Mouse (Mus musculus) forebrain, embryonic 16.5 days (tissue): Measurements from ENCODE around the gene Gadl1. TPM values are rescaled to one million over a fixed set of nuclear protein-coding genes. Genes with fewer than 3 reads are reported as not detected.
"Not testable (repeated sequence)": the region's sequence is repeated elsewhere in the genome, so short reads cannot be mapped to it uniquely, and the experiment has no call there.

Experiments
- ATAC-seq: fragments of 200-750 bp; cut with Nextera tagmentation; 2 replicates; pipeline ENCODE4 v1.8.0; 2017; ENCODE audit warnings: mild to moderate bottlenecking, moderate library complexity
- H3K27ac ChIP-seq: fragments of 300-500 bp; sonication (generic); 2 replicates; pipeline ENCODE4 v1.5.1; 2014; ENCODE audit warnings: low read length, control low read depth
- H3K27me3 ChIP-seq: fragments of 300-500 bp; sonication (generic); replicated peaks from 2 replicates; pipeline ENCODE4 v1.6.1; 2014; ENCODE audit warnings: low read length; ENCODE audit not compliant: control insufficient read depth, insufficient read depth
- H3K36me3 ChIP-seq: fragments of 300-500 bp; sonication (generic); 2 replicates; pipeline ENCODE4 v1.6.1; 2014; ENCODE audit not compliant: control insufficient read depth, insufficient read depth
- H3K4me1 ChIP-seq: fragments of 300-500 bp; sonication (generic); replicated peaks from 2 replicates; pipeline ENCODE4 v1.6.1; 2014; ENCODE audit warnings: low read length; ENCODE audit not compliant: control insufficient read depth, insufficient read depth
- H3K4me2 ChIP-seq: fragments of 300-500 bp; sonication (generic); 2 replicates; pipeline ENCODE4 v1.6.1; 2014; ENCODE audit warnings: mild to moderate bottlenecking, low read length, control low read depth
- H3K4me3 ChIP-seq: fragments of 300-500 bp; sonication (generic); replicated peaks from 2 replicates; pipeline ENCODE4 v1.5.1; 2014; ENCODE audit warnings: mild to moderate bottlenecking, low read length, control low read depth
- H3K9ac ChIP-seq: fragments of 300-500 bp; sonication (generic); replicated peaks from 2 replicates; pipeline ENCODE4 v1.6.1; 2014; ENCODE audit warnings: low read depth, low read length, control low read depth
- H3K9me3 ChIP-seq: fragments of 300-500 bp; sonication (generic); 2 replicates; pipeline ENCODE4 v1.6.1; 2016; ENCODE audit warnings: low read length; ENCODE audit not compliant: control insufficient read depth
- WGBS: fragments of 180-500 bp; shearing (Covaris S2); extraction: QIAGEN DNeasy Blood & Tissue Kit; methylation state at CpG from one replicate; pipeline ENCODE4 v1.1.7; 2014; 5-methylcytosine and 5-hydroxymethylcytosine counted together
- polyA plus RNA-seq: library from polyadenylated mRNA; unstranded; fragments of >200 nt; fragmentation: Nextera tagmentation; extraction: Ambion mirVana; gene quantifications from 2 replicates; pipeline ENCODE4 v1.2.1, GENCODE M21; 2015

Gadl1 gene
- polyA plus RNA-seq, 1 experiment from 2014 or later, result 0.24 TPM

DNA sequence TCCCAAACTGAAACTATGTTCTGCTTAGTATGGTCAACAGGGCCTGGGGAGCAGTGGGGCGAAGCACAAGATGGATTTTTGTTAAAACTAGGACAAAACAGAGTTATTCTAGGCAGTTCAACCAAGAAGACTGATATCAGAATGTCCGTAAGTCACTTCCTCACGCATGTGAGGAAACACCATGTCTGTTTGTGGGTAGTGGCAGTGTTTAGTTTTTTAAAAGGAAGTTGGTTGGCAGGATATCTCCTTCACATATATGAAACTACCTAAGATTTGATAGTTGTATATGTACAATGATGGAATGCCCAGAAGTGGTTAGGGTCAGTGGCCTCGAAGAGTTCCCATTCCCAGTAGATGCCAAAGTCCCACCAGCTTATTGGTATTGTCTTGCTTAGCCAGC is 149.2 kb downstream of the Gadl1 start:
- H3K4me1 ChIP-seq, result no peaks in the 10 kb centered on the region
- H3K27ac ChIP-seq, result no peak overlapping the region
- no peaks in the 10 kb centered on the region for H3K36me3 ChIP-seq
- no peak overlapping the region for H3K9ac ChIP-seq
- WGBS, result 93% methylated on average over 4 of the region's 4 CpGs
- H3K27me3 ChIP-seq, result no peaks in the 10 kb centered on the region
- no peak overlapping the region for H3K4me3 ChIP-seq
- ATAC-seq, result no peak
- H3K4me2 ChIP-seq, result no peak overlapping the region
- no peaks in the 10 kb centered on the region for H3K9me3 ChIP-seq

DNA sequence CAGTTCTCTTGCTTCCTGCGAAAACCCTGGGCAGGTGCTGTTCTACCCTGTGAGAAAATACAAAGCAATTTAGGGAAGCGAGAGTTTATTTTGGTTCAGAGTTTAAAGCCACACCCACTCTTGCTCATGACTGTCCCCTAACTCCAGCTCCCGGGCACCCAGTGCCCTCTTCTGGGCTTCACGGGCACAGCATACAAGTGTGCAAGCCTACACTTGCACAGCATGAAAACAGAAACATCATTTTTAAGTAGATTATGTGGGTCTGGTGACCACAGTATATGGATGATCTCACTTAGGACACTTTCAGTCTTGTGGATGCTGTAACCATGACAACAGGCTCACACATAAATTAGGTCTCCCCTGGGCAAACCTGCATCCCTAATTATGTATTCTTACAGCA is 149.9 kb downstream of the Gadl1 start:
- 0 out of 2 replicates have a peak, but pooled peaks have one; percentile 12 for ATAC-seq
- Histone ChIP-seq H3K36me3 (no peaks in the 10 kb centered on the region), H3K27me3 (no peaks in the 10 kb centered on the region), H3K4me3 (no peak overlapping the region), H3K27ac (no peak overlapping the region), H3K9me3 (no peaks in the 10 kb centered on the region), H3K4me2 (no peak overlapping the region), H3K4me1 (no peaks in the 10 kb centered on the region), H3K9ac (no peak overlapping the region)
- 51% methylated on average over 4 of the region's 4 CpGs for WGBS

DNA sequence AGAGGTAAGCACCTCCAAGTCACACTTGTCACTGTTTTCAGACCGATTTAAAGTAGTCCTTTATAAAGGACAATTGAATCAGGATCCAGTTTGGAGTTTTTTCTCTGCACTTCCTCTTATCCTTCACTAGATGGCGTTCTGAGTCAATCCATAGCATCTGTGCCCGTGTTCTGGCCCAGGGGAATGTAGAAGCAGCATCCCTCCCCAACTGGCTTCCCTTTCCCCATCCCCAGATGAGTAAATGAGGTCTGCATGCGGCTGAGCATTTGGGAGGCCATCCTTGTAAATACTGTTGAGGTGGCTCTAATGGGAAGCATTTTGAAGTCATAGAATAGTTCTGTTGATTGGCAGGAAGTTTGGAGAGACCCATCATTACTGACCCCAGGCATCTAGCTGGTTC is 151.4 kb downstream of the Gadl1 start:
- H3K9me3 ChIP-seq, result no peaks in the 10 kb centered on the region
- H3K4me3 ChIP-seq, result no peak overlapping the region
- no peaks in the 10 kb centered on the region for H3K27me3 ChIP-seq
- H3K9ac ChIP-seq, result no peak overlapping the region
- H3K4me2 ChIP-seq, result no peak overlapping the region
- WGBS, result 13% methylated on average over 4 of the region's 4 CpGs
- no peak for ATAC-seq
- no peaks in the 10 kb centered on the region for H3K36me3 ChIP-seq
- H3K4me1 ChIP-seq, result no peaks in the 10 kb centered on the region
- no peak overlapping the region for H3K27ac ChIP-seq

DNA sequence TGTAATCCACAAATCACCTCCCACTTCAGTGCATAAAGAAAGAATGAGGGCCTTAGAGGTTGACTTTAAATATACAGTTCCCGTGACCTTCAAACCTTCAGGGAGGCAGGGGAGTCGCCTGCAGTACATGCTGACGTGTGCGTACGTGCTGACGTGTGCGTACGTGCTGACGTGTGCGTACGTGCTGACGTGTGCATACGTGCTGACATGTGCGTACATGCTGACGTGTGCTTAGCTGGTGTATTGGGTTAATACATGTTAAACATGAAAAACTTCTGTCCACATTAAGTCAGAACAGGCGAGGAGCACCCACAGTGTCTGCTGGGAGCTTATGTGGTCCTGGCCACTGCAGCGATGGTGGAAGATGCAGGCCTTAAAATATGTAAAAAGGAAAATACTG is 155.5 kb downstream of the Gadl1 start:
- H3K9ac ChIP-seq, result no peak overlapping the region
- WGBS, result 92% methylated on average over 17 of the region's 17 CpGs
- ATAC-seq, result no peak

DNA sequence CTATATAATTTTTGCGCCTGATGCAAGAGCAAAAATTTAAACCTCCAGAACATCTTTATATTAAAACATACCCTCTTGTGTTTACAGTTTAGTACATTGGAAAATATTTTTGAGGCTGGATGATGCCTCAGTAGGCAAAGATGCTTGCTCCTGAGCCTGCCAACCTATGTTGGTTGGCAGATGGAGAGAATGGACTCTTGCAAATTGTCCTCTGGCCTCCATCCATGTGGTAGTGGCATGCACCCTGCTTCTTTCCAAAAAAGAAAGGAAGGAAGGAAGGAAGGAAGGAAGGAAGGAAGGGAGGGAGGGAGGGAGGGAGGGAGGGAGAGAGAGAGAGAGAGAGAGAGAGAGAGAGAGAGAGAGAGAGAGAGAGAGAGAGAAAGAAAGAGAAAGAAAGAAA is 162.3 kb downstream of the Gadl1 start:
- H3K27ac ChIP-seq, H3K4me2 ChIP-seq, H3K4me3 ChIP-seq, H3K9ac ChIP-seq, H3K4me1 ChIP-seq, ATAC-seq, H3K9me3 ChIP-seq, H3K27me3 ChIP-seq, H3K36me3 ChIP-seq: not testable (repeated sequence)
- WGBS, result 98% methylated on average over 1 of the region's 1 CpGs

More for the DNA sequence above, 155.5 kb downstream of the Gadl1 start:
- H3K27ac ChIP-seq, result no peak overlapping the region
- H3K4me1 ChIP-seq, result no peaks in the 10 kb centered on the region
- H3K4me3 ChIP-seq, result no peak overlapping the region
- no peaks in the 10 kb centered on the region for H3K36me3 ChIP-seq
- no peak overlapping the region for H3K4me2 ChIP-seq
- no peaks in the 10 kb centered on the region for H3K9me3 ChIP-seq
- H3K27me3 ChIP-seq, result no peaks in the 10 kb centered on the region

DNA sequence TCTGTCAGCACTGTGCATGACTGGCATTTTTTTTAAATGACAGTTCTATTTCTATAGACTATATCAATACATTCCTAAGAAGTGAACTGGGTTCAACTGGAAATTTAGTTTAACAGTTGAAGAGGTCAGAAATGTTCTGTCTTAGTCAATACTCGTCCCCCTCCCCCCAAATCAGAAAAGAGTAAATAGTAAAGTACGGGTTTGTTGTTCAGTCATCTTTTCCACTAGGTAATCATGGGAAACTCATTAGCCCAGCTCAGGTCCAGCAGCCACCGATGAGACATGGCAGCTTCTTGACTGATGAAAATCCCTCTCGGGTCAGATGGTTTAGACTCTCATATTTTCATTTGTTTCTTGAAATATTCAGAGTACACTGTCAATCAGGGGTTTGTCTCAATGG is 166.9 kb downstream of the Gadl1 start:
- 83% methylated on average over 4 of the region's 4 CpGs for WGBS

DNA sequence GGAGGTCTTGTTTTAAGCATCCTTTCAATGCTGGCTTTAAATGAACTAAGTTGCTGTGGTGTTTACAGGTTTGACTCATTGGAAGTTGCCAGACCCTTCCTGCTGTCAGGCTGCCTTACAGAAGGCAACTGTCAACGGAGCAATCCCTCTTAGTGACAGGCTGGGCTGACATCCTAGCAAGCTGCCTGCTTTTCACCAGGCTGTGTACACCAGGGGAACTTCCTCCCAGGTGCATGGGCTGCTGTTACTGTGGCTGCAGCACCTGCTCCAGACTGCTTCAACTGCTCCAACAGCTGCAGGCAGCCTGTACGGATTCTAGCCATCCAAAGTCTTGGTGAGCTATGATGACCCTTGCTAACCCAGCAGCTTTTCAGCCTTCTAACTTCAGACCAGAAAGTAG is 167.7 kb downstream of the Gadl1 start:
- no peak overlapping the region; the same call in 1 of the 2 replicates for H3K27ac ChIP-seq
- no peak overlapping the region for H3K4me2 ChIP-seq
- H3K36me3 ChIP-seq, result no peaks in the 10 kb centered on the region
- ATAC-seq, result peak; percentile 68
- H3K9me3 ChIP-seq, result no peaks in the 10 kb centered on the region
- 65% methylated on average over 2 of the region's 2 CpGs for WGBS
- H3K4me1 ChIP-seq, result no peaks in the 10 kb centered on the region
- H3K9ac ChIP-seq, result no peak overlapping the region
- no peak overlapping the region for H3K4me3 ChIP-seq
- H3K27me3 ChIP-seq, result no peaks in the 10 kb centered on the region

More for the DNA sequence above, 166.9 kb downstream of the Gadl1 start:
- Histone ChIP-seq H3K4me3 (no peak overlapping the region), H3K27ac (no peak overlapping the region), H3K9ac (no peak overlapping the region), H3K4me2 (no peak overlapping the region), H3K36me3 (no peaks in the 10 kb centered on the region), H3K4me1 (no peaks in the 10 kb centered on the region), H3K9me3 (no peaks in the 10 kb centered on the region), H3K27me3 (no peaks in the 10 kb centered on the region)
- ATAC-seq, result no peak

DNA sequence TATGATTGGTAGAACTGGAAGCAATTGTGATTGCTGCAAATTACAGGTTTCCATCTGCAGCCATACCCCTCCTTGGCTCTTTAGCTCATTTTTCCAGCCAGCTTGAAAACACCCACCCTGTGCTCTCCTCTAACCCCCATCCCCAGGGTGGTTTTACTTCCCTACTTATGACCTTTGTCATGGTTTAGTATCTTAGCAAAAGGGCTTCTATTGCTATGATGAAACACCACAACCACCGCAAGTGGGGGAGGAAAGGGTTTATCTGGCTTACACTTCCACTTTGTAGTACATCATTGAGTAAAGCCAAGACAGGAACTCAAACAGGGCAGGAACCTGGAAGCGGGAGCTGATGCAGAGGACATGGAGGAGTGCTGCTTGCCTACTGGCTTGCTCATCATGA is 168.2 kb downstream of the Gadl1 start:
- Histone ChIP-seq H3K9me3 (no peaks in the 10 kb centered on the region), H3K36me3 (no peaks in the 10 kb centered on the region), H3K27ac (no peak overlapping the region), H3K4me2 (no peak overlapping the region), H3K4me3 (no peak overlapping the region), H3K4me1 (no peaks in the 10 kb centered on the region), H3K9ac (no peak overlapping the region), H3K27me3 (no peaks in the 10 kb centered on the region)
- 91% methylated on average over 2 of the region's 2 CpGs for WGBS
- no peak for ATAC-seq

DNA sequence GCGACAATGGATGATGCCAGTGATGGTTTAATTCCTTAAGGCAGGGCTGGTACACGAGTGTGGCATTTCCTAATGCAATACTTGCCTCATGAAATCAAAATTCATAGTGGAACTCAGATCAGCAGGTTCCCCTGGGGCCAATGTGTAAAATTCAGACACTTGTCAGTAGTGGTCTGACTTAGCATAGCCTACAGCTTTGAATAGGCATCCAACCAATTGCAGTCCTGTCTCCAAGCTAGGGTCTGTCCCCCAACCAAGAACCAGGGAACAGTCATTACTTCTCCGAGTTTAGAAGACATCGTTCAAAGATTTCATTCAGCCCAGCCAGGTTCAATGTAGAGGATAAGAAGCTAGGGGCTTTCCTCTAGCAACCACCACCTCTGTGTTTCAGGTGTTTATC is 172.5 kb downstream of the Gadl1 start:
- H3K27ac ChIP-seq, result no peak overlapping the region
- no peak for ATAC-seq
- 84% methylated on average over 4 of the region's 4 CpGs for WGBS

DNA sequence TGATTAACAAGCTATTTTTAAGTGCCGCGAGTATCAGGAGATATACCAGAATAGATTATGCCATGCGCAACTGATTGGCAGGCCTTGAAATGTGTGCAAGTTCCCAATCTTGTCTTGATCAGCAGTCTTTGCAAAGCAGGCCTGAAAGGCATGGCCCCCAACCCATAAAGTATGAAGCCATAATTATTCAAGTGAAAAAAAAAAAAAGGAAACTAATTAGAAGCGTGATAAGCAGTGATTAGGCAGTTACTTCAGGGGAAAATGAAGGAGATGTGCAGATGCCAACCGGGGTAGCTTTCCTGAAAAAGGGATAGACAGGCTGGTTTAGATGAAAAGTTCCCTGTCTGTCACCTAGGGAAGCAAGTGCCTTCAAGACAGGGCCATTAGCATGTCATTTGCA is 174.0 kb downstream of the Gadl1 start:
- ATAC-seq, result peak; percentile 74
- no peak overlapping the region for H3K4me2 ChIP-seq
- H3K9ac ChIP-seq, result no peak overlapping the region
- no peaks in the 10 kb centered on the region for H3K36me3 ChIP-seq
- no peak overlapping the region for H3K4me3 ChIP-seq
- H3K27me3 ChIP-seq, result no peaks in the 10 kb centered on the region
- H3K27ac ChIP-seq, result no peak overlapping the region
- 41% methylated on average over 5 of the region's 5 CpGs for WGBS
- no peaks in the 10 kb centered on the region for H3K9me3 ChIP-seq
- peaks cover 8% of the 10 kb centered on the region for H3K4me1 ChIP-seq

More for the DNA sequence above, 172.5 kb downstream of the Gadl1 start:
- no peaks in the 10 kb centered on the region for H3K36me3 ChIP-seq
- H3K27me3 ChIP-seq, result no peaks in the 10 kb centered on the region
- H3K9ac ChIP-seq, result no peak overlapping the region
- H3K4me3 ChIP-seq, result no peak overlapping the region
- peaks cover 8% of the 10 kb centered on the region for H3K4me1 ChIP-seq
- no peak overlapping the region for H3K4me2 ChIP-seq
- H3K9me3 ChIP-seq, result no peaks in the 10 kb centered on the region
